Mouse (Mus musculus): ENCODE results near the gene Slc25a26. TPM values are rescaled to one million over a fixed set of nuclear protein-coding genes. Genes with fewer than 3 reads are reported as not detected.

The Slc25a26 gene
- polyA plus RNA-seq (2012; rRNA removed) = 8.3 and 9.5 TPM in 2 replicates

DNA sequence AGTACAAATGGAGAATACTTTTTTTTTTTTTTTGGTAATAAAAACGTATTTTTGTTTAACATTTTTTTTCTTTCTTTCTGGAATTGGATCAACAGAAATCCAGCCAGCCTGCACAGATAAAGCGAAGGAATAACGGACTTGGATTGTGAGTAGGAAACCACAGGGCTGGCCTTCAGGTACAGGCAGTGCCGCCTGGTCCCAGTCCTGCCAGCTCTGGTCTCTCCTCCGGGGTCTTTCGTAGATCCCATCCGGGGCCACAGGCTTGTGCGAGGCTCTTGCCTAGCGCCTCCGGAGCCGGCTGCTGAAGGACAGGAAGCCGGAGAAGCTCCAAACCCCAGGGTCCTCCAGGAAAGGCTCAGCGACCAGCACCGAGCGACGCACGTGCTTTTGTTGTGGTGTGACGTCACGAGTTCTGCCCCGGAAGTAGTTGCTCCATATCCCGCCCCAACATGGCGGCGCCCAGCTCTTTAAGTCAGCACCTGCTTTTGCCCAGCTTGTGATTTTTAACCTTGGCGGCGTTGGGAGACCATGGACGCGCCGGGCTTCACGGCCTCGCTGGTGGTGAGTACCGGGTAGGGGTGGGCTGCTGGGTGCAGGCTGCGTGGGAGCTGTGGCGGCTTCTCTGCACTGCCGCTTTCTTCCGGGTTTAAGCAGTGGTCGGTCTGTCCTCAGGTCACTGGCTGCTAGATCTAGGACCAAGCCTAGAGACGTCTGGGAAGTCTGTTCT, at the start of gene Slc25a26:
Gene Slc25a26, plus strand, starts transcription at position 435 of the 727 bp plus-strand sequence.
- peak; percentile 87 for DNase-seq
- under 1% methylated on average over 37 of the region's 37 CpGs for WGBS
- H3K27me3 ChIP-seq (ENCODE audit: control insufficient read depth, insufficient read depth, low read length) = no peaks in the 10 kb centered on the region
- no peaks in the 10 kb centered on the region for H3K4me1 ChIP-seq (replicated peaks; ENCODE audit: control insufficient read depth, insufficient read depth, low read length)
- H3K36me3 ChIP-seq (ENCODE audit: control insufficient read depth, insufficient read depth, low read length) = no peaks in the 10 kb centered on the region
- TF ChIP-seq POLR2A (IDR thresholded peaks at IDR 0.05; ENCODE audit: control insufficient read depth, extremely low read depth, insufficient read depth, low read length, poor library complexity) (peak; percentile 44; the same call in 1 of the 2 replicates), CTCF (IDR thresholded peaks at IDR 0.05; ENCODE audit: borderline replicate concordance, control insufficient read depth, extremely low read depth, insufficient read depth, low read length, poor library complexity) (0 out of 2 replicates have a peak, but pooled peaks have one; percentile 14)
- no peak within 1 kb of the TSS for H3K27ac ChIP-seq (ENCODE audit: control insufficient read depth, insufficient read depth, low read length)
- H3K4me3 ChIP-seq (ENCODE audit: control insufficient read depth, insufficient read depth, low read length) = peak within 1 kb of the TSS; percentile 66

DNA sequence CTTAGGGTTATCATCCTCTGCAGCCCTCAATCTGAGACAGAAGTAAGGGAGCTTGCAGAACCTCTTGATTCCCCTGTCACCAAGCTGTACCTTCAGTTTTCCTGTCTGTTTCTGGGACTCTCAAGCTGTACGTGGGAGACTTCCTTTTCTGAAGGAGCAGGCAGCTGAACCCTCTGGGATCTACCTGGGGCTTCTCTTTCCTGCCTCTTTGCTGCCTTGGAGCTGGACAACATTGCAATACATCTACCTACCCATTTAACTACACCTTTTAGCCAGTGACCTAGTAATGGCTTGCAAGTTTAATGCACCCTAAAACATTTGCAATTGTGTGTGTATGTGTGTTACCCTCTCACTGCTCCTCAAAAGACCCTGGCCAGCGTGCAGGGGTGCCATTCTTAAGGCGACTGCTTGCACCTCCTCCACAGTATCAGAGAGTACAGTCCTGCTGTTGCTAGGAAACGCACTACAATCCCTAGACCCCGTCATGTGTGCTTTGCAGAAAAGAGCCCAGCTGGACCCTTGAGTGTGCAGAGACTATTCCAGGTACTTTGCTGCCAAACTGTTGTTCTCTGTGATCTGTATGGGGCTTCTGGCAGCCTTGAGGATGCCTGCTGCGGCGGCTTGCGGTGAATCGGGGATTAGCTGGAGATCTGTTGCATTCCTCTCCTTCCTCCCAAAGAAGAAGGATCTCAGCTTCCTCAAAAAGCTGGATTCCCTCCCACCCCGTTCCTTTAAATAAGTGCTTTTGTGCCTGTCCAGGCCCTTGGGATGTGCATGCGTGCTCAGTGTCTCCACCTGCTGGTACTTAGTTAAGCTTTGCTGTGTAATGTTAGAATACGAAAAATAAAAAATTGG, 35.9 kb upstream of the Slc25a26 start:
- TF ChIP-seq POLR2A (IDR thresholded peaks at IDR 0.05; ENCODE audit: control insufficient read depth, extremely low read depth, insufficient read depth, low read length, poor library complexity) = no peak
- no peak for TF ChIP-seq CTCF (IDR thresholded peaks at IDR 0.05; ENCODE audit: borderline replicate concordance, control insufficient read depth, extremely low read depth, insufficient read depth, low read length, poor library complexity)
- WGBS = 34% methylated on average over 12 of the region's 12 CpGs
- peak; percentile 1 for DNase-seq

DNA sequence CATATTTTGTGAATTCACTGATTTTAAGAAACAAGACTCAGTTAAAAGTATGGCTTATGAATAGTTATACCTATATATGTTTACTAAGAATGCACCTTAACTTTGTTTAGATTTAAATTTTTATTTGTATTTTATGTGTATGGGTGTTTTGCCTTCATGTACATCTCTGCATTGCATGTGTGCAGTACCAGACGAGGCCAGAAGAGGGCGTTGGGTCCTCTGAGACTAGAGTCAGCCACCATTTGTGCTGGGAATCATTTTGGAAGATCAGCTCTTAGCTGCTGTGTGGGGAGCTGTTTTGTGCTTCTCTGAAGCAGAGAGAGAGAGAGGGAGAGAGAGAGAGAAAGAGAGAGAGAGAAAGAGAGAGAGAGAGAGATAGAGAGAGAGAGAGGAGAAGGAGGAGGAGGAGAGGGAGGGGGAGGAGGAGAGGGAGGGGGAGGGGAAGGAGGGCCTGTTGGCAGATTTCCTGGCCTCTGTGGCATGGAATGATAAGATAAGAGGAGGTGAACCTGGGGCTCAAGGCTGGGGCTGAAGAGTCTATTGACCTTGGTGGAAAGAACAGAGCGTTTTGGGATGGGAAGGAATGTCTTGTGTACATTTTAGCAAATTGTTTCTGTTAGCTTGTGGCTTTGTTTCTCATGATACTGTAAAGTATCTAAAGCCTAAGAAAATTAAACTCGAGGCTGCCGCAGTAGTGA, 33.5 kb upstream of the Slc25a26 start:
- no peak for TF ChIP-seq CTCF (IDR thresholded peaks at IDR 0.05; ENCODE audit: borderline replicate concordance, control insufficient read depth, extremely low read depth, insufficient read depth, low read length, poor library complexity)
- TF ChIP-seq POLR2A (IDR thresholded peaks at IDR 0.05; ENCODE audit: control insufficient read depth, extremely low read depth, insufficient read depth, low read length, poor library complexity) = no peak
- peak; percentile 15 for DNase-seq
- H3K4me1 ChIP-seq (replicated peaks; ENCODE audit: control insufficient read depth, insufficient read depth, low read length) = no peaks in the 10 kb centered on the region
- H3K27me3 ChIP-seq (ENCODE audit: control insufficient read depth, insufficient read depth, low read length) = no peaks in the 10 kb centered on the region
- no peaks in the 10 kb centered on the region for H3K36me3 ChIP-seq (ENCODE audit: control insufficient read depth, insufficient read depth, low read length)
- H3K27ac ChIP-seq (ENCODE audit: control insufficient read depth, insufficient read depth, low read length) = no peak overlapping the region
- H3K4me3 ChIP-seq (ENCODE audit: control insufficient read depth, insufficient read depth, low read length) = no peak overlapping the region
- WGBS = 46% methylated on average over 5 of the region's 5 CpGs

More for the DNA sequence above, 35.9 kb upstream of the Slc25a26 start:
- no peaks in the 10 kb centered on the region for H3K36me3 ChIP-seq (ENCODE audit: control insufficient read depth, insufficient read depth, low read length)
- H3K4me3 ChIP-seq (ENCODE audit: control insufficient read depth, insufficient read depth, low read length) = no peak overlapping the region
- no peak overlapping the region for H3K27ac ChIP-seq (ENCODE audit: control insufficient read depth, insufficient read depth, low read length)
- no peaks in the 10 kb centered on the region for H3K4me1 ChIP-seq (replicated peaks; ENCODE audit: control insufficient read depth, insufficient read depth, low read length)
- H3K27me3 ChIP-seq (ENCODE audit: control insufficient read depth, insufficient read depth, low read length) = no peaks in the 10 kb centered on the region

GRCm38 (mm10) chr6:94492739-94493138, 7.4 kb upstream of the Slc25a26 start:
- WGBS = 75% methylated on average over 2 of the region's 2 CpGs
- TF ChIP-seq CTCF (IDR thresholded peaks at IDR 0.05; ENCODE audit: borderline replicate concordance, control insufficient read depth, extremely low read depth, insufficient read depth, low read length, poor library complexity) (no peak), POLR2A (IDR thresholded peaks at IDR 0.05; ENCODE audit: control insufficient read depth, extremely low read depth, insufficient read depth, low read length, poor library complexity) (no peak)

GRCm38 (mm10) chr6:94503963-94504362, 3.8 kb downstream of the Slc25a26 start:
- TF ChIP-seq CTCF (IDR thresholded peaks at IDR 0.05; ENCODE audit: borderline replicate concordance, control insufficient read depth, extremely low read depth, insufficient read depth, low read length, poor library complexity) (no peak), POLR2A (IDR thresholded peaks at IDR 0.05; ENCODE audit: control insufficient read depth, extremely low read depth, insufficient read depth, low read length, poor library complexity) (no peak)
- Histone ChIP-seq H3K27ac (ENCODE audit: control insufficient read depth, insufficient read depth, low read length) (no peak overlapping the region), H3K36me3 (ENCODE audit: control insufficient read depth, insufficient read depth, low read length) (no peaks in the 10 kb centered on the region), H3K4me1 (replicated peaks; ENCODE audit: control insufficient read depth, insufficient read depth, low read length) (peaks cover 5% of the 10 kb centered on the region), H3K4me3 (ENCODE audit: control insufficient read depth, insufficient read depth, low read length) (no peak overlapping the region), H3K27me3 (ENCODE audit: control insufficient read depth, insufficient read depth, low read length) (no peaks in the 10 kb centered on the region)
- 93% methylated on average over 6 of the region's 6 CpGs for WGBS
- DNase-seq = no peak

More at GRCm38 (mm10) chr6:94492739-94493138, 7.4 kb upstream of the Slc25a26 start:
- no peak overlapping the region for H3K4me3 ChIP-seq (ENCODE audit: control insufficient read depth, insufficient read depth, low read length)
- H3K27ac ChIP-seq (ENCODE audit: control insufficient read depth, insufficient read depth, low read length) = no peak overlapping the region
- no peak for DNase-seq
- no peaks in the 10 kb centered on the region for H3K36me3 ChIP-seq (ENCODE audit: control insufficient read depth, insufficient read depth, low read length)
- H3K4me1 ChIP-seq (replicated peaks; ENCODE audit: control insufficient read depth, insufficient read depth, low read length) = no peaks in the 10 kb centered on the region
- no peaks in the 10 kb centered on the region for H3K27me3 ChIP-seq (ENCODE audit: control insufficient read depth, insufficient read depth, low read length)

GRCm38 (mm10) chr6:94507921-94508320, 7.8 kb downstream of the Slc25a26 start:
- Histone ChIP-seq H3K4me1 (replicated peaks; ENCODE audit: control insufficient read depth, insufficient read depth, low read length) (peaks cover 9% of the 10 kb centered on the region), H3K36me3 (ENCODE audit: control insufficient read depth, insufficient read depth, low read length) (no peaks in the 10 kb centered on the region), H3K27me3 (ENCODE audit: control insufficient read depth, insufficient read depth, low read length) (no peaks in the 10 kb centered on the region), H3K27ac (ENCODE audit: control insufficient read depth, insufficient read depth, low read length) (no peak overlapping the region), H3K4me3 (ENCODE audit: control insufficient read depth, insufficient read depth, low read length) (no peak overlapping the region)
- DNase-seq = no peak
- no peak for TF ChIP-seq POLR2A (IDR thresholded peaks at IDR 0.05; ENCODE audit: control insufficient read depth, extremely low read depth, insufficient read depth, low read length, poor library complexity)
- WGBS = 94% methylated on average over 6 of the region's 6 CpGs

All from thymus, adult 2 months (tissue).